ENCODE assay signal across 8 mouse cellular contexts in genomic region chr5:123974179-123974485, GRCm38 (mm10). TPM values are rescaled to one million over a fixed set of nuclear protein-coding genes. Genes with fewer than 3 reads are reported as not detected.
DNase-seq lines count a peak whose midpoint lies in the region; ATAC-seq lines count a peak whose summit lies in the region.

No protein-coding gene starts in this region.

- H3K36me3 ChIP-seq in erythroblast, embryonic 14.5 days (ENCODE audit: control insufficient read depth) = peaks cover under 1% of the 10 kb centered on the region; the same call in 1 of the 2 replicates
- no peaks in the 10 kb centered on the region for H3K36me3 ChIP-seq in forebrain, embryonic 11.5 days (ENCODE audit: control insufficient read depth, insufficient read depth, low read length)
- no peaks in the 10 kb centered on the region for H3K36me3 ChIP-seq in limb, embryonic 13.5 days
- H3K36me3 ChIP-seq in neural tube, embryonic 15.5 days = no peaks in the 10 kb centered on the region

- peak overlapping the region; percentile 72 for H3K9ac ChIP-seq in forebrain, embryonic 11.5 days (ENCODE audit: low read length)
- H3K9ac ChIP-seq in limb, embryonic 13.5 days = peak overlapping the region; percentile 80
- peak overlapping the region; percentile 73 for H3K9ac ChIP-seq in neural tube, embryonic 15.5 days (replicated peaks)

- no peak for ATAC-seq in erythroblast, adult 5-6 weeks (replicated peaks; ENCODE audit: low FRiP score, poor library complexity, severe bottlenecking)
- ATAC-seq in forebrain, embryonic 11.5 days (replicated peaks; ENCODE audit: low FRiP score) = no peak
- no peak for ATAC-seq in limb, embryonic 13.5 days (ENCODE audit: low FRiP score, low read depth)
- 0 out of 2 replicates have a peak, but pooled peaks have one; percentile 8 for ATAC-seq in neural tube, embryonic 15.5 days (ENCODE audit: low FRiP score)

- H3K4me2 ChIP-seq in forebrain, embryonic 11.5 days (ENCODE audit: low read depth, low read length, severe bottlenecking) = peak overlapping the region; percentile 97
- H3K4me2 ChIP-seq in limb, embryonic 13.5 days (replicated peaks) = peak overlapping the region; percentile 89
- H3K4me2 ChIP-seq in neural tube, embryonic 15.5 days = peak overlapping the region; percentile 80

- WGBS in forebrain, embryonic 11.5 days = under 1% methylated on average over 14 of the region's 14 CpGs
- 1% methylated on average over 14 of the region's 14 CpGs for WGBS in limb, embryonic 13.5 days
- WGBS in neural tube, embryonic 15.5 days = 0% methylated on average over 14 of the region's 14 CpGs

- no peaks in the 10 kb centered on the region for H3K9me3 ChIP-seq in erythroblast, embryonic 14.5 days (ENCODE audit: control insufficient read depth, low read length)
- no peaks in the 10 kb centered on the region for H3K9me3 ChIP-seq in forebrain, embryonic 11.5 days (ENCODE audit: control insufficient read depth, low read length)
- H3K9me3 ChIP-seq in limb, embryonic 13.5 days = no peaks in the 10 kb centered on the region
- H3K9me3 ChIP-seq in neural tube, embryonic 15.5 days (replicated peaks) = no peaks in the 10 kb centered on the region

- H3K27ac ChIP-seq in forebrain, embryonic 11.5 days (ENCODE audit: low read depth, low read length) = no peak overlapping the region
- no peak overlapping the region for H3K27ac ChIP-seq in limb, embryonic 13.5 days
- peak overlapping the region; percentile 66; the same call in 1 of the 2 replicates for H3K27ac ChIP-seq in neural tube, embryonic 15.5 days (replicated peaks)

- H3K4me1 ChIP-seq in erythroblast, embryonic 14.5 days (ENCODE audit: control insufficient read depth) = peaks cover 24% of the 10 kb centered on the region
- H3K4me1 ChIP-seq in forebrain, embryonic 11.5 days (replicated peaks; ENCODE audit: control insufficient read depth, insufficient read depth, low read length) = peaks cover 6% of the 10 kb centered on the region; the same call in 1 of the 2 replicates
- H3K4me1 ChIP-seq in limb, embryonic 13.5 days = peaks cover 21% of the 10 kb centered on the region
- peaks cover 22% of the 10 kb centered on the region for H3K4me1 ChIP-seq in neural tube, embryonic 15.5 days

- intact Hi-C loops in left cerebral cortex, postnatal 25 days (cut with DNase I) = no loop called here

- H3K27me3 ChIP-seq in erythroblast, embryonic 14.5 days (ENCODE audit: control insufficient read depth) = peaks cover 45% of the 10 kb centered on the region
- peaks cover 2% of the 10 kb centered on the region; the same call in 1 of the 2 replicates for H3K27me3 ChIP-seq in forebrain, embryonic 11.5 days (ENCODE audit: control insufficient read depth, insufficient read depth, low read length)
- H3K27me3 ChIP-seq in limb, embryonic 13.5 days = peaks cover 35% of the 10 kb centered on the region
- H3K27me3 ChIP-seq in neural tube, embryonic 15.5 days (replicated peaks) = peaks cover 22% of the 10 kb centered on the region; the same call in 1 of the 2 replicates

- DNase-seq in A20 (ENCODE audit: low read depth, low spot score) = peak; percentile 71
- DNase-seq in forebrain, embryonic 11.5 days (ENCODE audit: low spot score) = no peak
- DNase-seq in cerebellum, postnatal 14 days = no peak
- DNase-seq in left cerebral cortex, postnatal 25 days (ENCODE audit: low spot score in 2 of 2) = no peak

- H3K4me3 ChIP-seq in erythroblast, embryonic 14.5 days (replicated peaks) = peak overlapping the region; percentile 71
- peak overlapping the region; percentile 77 for H3K4me3 ChIP-seq in forebrain, embryonic 11.5 days (ENCODE audit: low read depth, low read length)
- peak overlapping the region; percentile 74 for H3K4me3 ChIP-seq in limb, embryonic 13.5 days
- peak overlapping the region; percentile 71 for H3K4me3 ChIP-seq in neural tube, embryonic 15.5 days (replicated peaks)

RNA-seq across cellular contexts. Expression of gene Hip1r, which starts 0.7 kb away (rescaled TPM):
- 0.37 and 0.38 TPM in 2 replicates for polyA plus RNA-seq in erythroblast, embryonic 14.5 days (2012)
- 1.9 and 5.2 TPM in 2 replicates for total RNA-seq in erythroblast, adult 5-6 weeks (2015; ENCODE audit: low replicate concordance)
- total RNA-seq in erythroblast, adult 5-6 weeks (2017; ENCODE audit: low replicate concordance) = 4.9 and 10.3 TPM in 2 replicates
- polyA plus RNA-seq in forebrain, embryonic 11.5 days (2014; fragmentation: Nextera tagmentation; extraction: Ambion mirVana) = 7.3 and 8.6 TPM in 2 replicates
- polyA plus RNA-seq in limb, embryonic 13.5 days (2015; fragmentation: Nextera tagmentation; extraction: Ambion mirVana) = 8.6 and 8.8 TPM in 2 replicates
- 24.1 and 31.0 TPM in 2 replicates for polyA plus RNA-seq in neural tube, embryonic 15.5 days (2015; fragmentation: Nextera tagmentation; extraction: Ambion mirVana)
- 10 to 100 TPM; 60.5 to 67.1 TPM for total RNA-seq in left cerebral cortex, postnatal 25 days (2021)

RNA-seq across cellular contexts. Expression of gene Ccdc62, which starts 43.7 kb away (rescaled TPM):
- polyA plus RNA-seq in erythroblast, embryonic 14.5 days (2012) = 0.05 and 0.65 TPM in 2 replicates
- 0.19 TPM in 1 of 2 replicates, not detected in the other for total RNA-seq in erythroblast, adult 5-6 weeks (2015; ENCODE audit: low replicate concordance)
- total RNA-seq in erythroblast, adult 5-6 weeks (2017; ENCODE audit: low replicate concordance) = 0.60 and 4.5 TPM in 2 replicates
- polyA plus RNA-seq in forebrain, embryonic 11.5 days (2014; fragmentation: Nextera tagmentation; extraction: Ambion mirVana) = 3.9 and 6.7 TPM in 2 replicates
- polyA plus RNA-seq in limb, embryonic 13.5 days (2015; fragmentation: Nextera tagmentation; extraction: Ambion mirVana) = 7.0 and 7.4 TPM in 2 replicates
- 5.0 and 6.6 TPM in 2 replicates for polyA plus RNA-seq in neural tube, embryonic 15.5 days (2015; fragmentation: Nextera tagmentation; extraction: Ambion mirVana)
- total RNA-seq in left cerebral cortex, postnatal 25 days (2021) = 1 to 10 TPM; 3.1 to 3.7 TPM

RNA-seq across cellular contexts. Expression of gene Gm43518, which starts 46.9 kb away (rescaled TPM):
- polyA plus RNA-seq in erythroblast, embryonic 14.5 days (2012) = not detected in 2 replicates
- total RNA-seq in erythroblast, adult 5-6 weeks (2015; ENCODE audit: low replicate concordance) = not detected in 2 replicates
- total RNA-seq in erythroblast, adult 5-6 weeks (2017; ENCODE audit: low replicate concordance) = not detected in 2 replicates
- 1.3 and 1.6 TPM in 2 replicates for polyA plus RNA-seq in forebrain, embryonic 11.5 days (2014; fragmentation: Nextera tagmentation; extraction: Ambion mirVana)
- 4.1 and 5.5 TPM in 2 replicates for polyA plus RNA-seq in limb, embryonic 13.5 days (2015; fragmentation: Nextera tagmentation; extraction: Ambion mirVana)
- polyA plus RNA-seq in neural tube, embryonic 15.5 days (2015; fragmentation: Nextera tagmentation; extraction: Ambion mirVana) = 4.3 and 5.9 TPM in 2 replicates
- under 1 TPM in 1 of 2 experiments, not detected in 1; 0.82 TPM for total RNA-seq in left cerebral cortex, postnatal 25 days (2021)

RNA-seq across cellular contexts. Expression of gene Vps37b, which starts 57.9 kb away (rescaled TPM):
- 19.6 and 21.1 TPM in 2 replicates for polyA plus RNA-seq in erythroblast, embryonic 14.5 days (2012)
- total RNA-seq in erythroblast, adult 5-6 weeks (2015; ENCODE audit: low replicate concordance) = 14.4 and 27.9 TPM in 2 replicates
- 6.8 and 7.9 TPM in 2 replicates for total RNA-seq in erythroblast, adult 5-6 weeks (2017; ENCODE audit: low replicate concordance)
- polyA plus RNA-seq in forebrain, embryonic 11.5 days (2014; fragmentation: Nextera tagmentation; extraction: Ambion mirVana) = 60.2 and 61.4 TPM in 2 replicates
- 40.9 and 43.7 TPM in 2 replicates for polyA plus RNA-seq in limb, embryonic 13.5 days (2015; fragmentation: Nextera tagmentation; extraction: Ambion mirVana)
- 48.8 and 50.4 TPM in 2 replicates for polyA plus RNA-seq in neural tube, embryonic 15.5 days (2015; fragmentation: Nextera tagmentation; extraction: Ambion mirVana)
- total RNA-seq in left cerebral cortex, postnatal 25 days (2021) = 10 to 100 TPM; 46.7 to 50.6 TPM
